Mouse (Mus musculus) hindbrain, embryonic 13.5 days (tissue): ENCODE data around the gene 1700012A03Rik. TPM values are rescaled to one million over a fixed set of nuclear protein-coding genes. Genes with fewer than 3 reads are reported as not detected.

ENCODE experiments used
- ATAC-seq: fragments of 200-750 bp; cut with Nextera tagmentation; 2 replicates; pipeline ENCODE4 v1.8.0; 2017; ENCODE audit warnings: moderate TSS enrichment; ENCODE audit not compliant: low FRiP score
- H3K27ac ChIP-seq: fragments of 300-500 bp; sonication (generic); 2 replicates; pipeline ENCODE4 v1.5.1; 2015; ENCODE audit warnings: inconsistent platforms, mild to moderate bottlenecking, moderate library complexity
- H3K27me3 ChIP-seq: fragments of 300-500 bp; sonication (generic); 2 replicates; pipeline ENCODE4 v1.6.1; 2015; ENCODE audit warnings: mild to moderate bottlenecking, inconsistent platforms
- H3K36me3 ChIP-seq: fragments of 300-500 bp; sonication (generic); 2 replicates; pipeline ENCODE4 v1.6.1; 2015; ENCODE audit warnings: mild to moderate bottlenecking, inconsistent platforms
- H3K4me1 ChIP-seq: fragments of 300-500 bp; sonication (generic); replicated peaks from 2 replicates; pipeline ENCODE4 v1.6.1; 2015; ENCODE audit warnings: inconsistent platforms
- H3K4me2 ChIP-seq: fragments of 300-500 bp; sonication (generic); 2 replicates; pipeline ENCODE4 v1.6.1; 2015; ENCODE audit warnings: inconsistent platforms, mild to moderate bottlenecking, moderate library complexity
- H3K4me3 ChIP-seq: fragments of 300-500 bp; sonication (generic); 2 replicates; pipeline ENCODE4 v1.5.1; 2015; ENCODE audit warnings: mild to moderate bottlenecking, inconsistent platforms
- H3K9ac ChIP-seq: fragments of 300-500 bp; sonication (generic); 2 replicates; pipeline ENCODE4 v1.6.1; 2015; ENCODE audit warnings: mild to moderate bottlenecking, inconsistent platforms
- H3K9me3 ChIP-seq: fragments of 300-500 bp; sonication (generic); 2 replicates; pipeline ENCODE4 v1.6.1; 2016; ENCODE audit warnings: inconsistent platforms
- WGBS: fragments of 180-500 bp; shearing (Covaris S2); methylation state at CpG from one replicate; pipeline ENCODE4 v1.1.7; 2015; 5-methylcytosine and 5-hydroxymethylcytosine counted together
- polyA plus RNA-seq: library from polyadenylated mRNA; unstranded; fragments of >200 nt; fragmentation: Nextera tagmentation; extraction: Ambion mirVana; gene quantifications from 2 replicates; pipeline ENCODE4 v1.2.1, GENCODE M21; 2015

The 1700012A03Rik gene
- not detected in 2 replicates for polyA plus RNA-seq

GRCm38 (mm10) chr6:32049951-32050345 lies at the start of gene 1700012A03Rik:
TSS of gene 1700012A03Rik (plus strand) at chr6:32050246.
- ATAC-seq: no peak
- Histone ChIP-seq H3K4me1 (peaks cover 4% of the 10 kb centered on the region; the same call in 1 of the 2 replicates), H3K4me2 (no peak within 1 kb of the TSS), H3K4me3 (no peak within 1 kb of the TSS), H3K27me3 (no peaks in the 10 kb centered on the region), H3K36me3 (no peaks in the 10 kb centered on the region), H3K9me3 (no peaks in the 10 kb centered on the region), H3K9ac (no peak within 1 kb of the TSS), H3K27ac (no peak within 1 kb of the TSS)
- 86% methylated on average over 3 of the region's 3 CpGs for WGBS

GRCm38 (mm10) chr6:32004228-32004627 lies 45.8 kb upstream of the 1700012A03Rik start:
- no peak overlapping the region for H3K4me3 ChIP-seq

GRCm38 (mm10) chr6:32005914-32006313 lies 44.1 kb upstream of the 1700012A03Rik start:
- Histone ChIP-seq H3K9ac (no peak overlapping the region), H3K4me2 (no peak overlapping the region), H3K36me3 (no peaks in the 10 kb centered on the region), H3K27me3 (no peaks in the 10 kb centered on the region), H3K9me3 (no peaks in the 10 kb centered on the region), H3K27ac (no peak overlapping the region), H3K4me3 (no peak overlapping the region), H3K4me1 (no peaks in the 10 kb centered on the region)
- WGBS: 89% methylated on average over 2 of the region's 2 CpGs
- no peak for ATAC-seq

More at GRCm38 (mm10) chr6:32004228-32004627, 45.8 kb upstream of the 1700012A03Rik start:
- Histone ChIP-seq H3K4me2 (no peak overlapping the region), H3K9ac (no peak overlapping the region), H3K4me1 (no peaks in the 10 kb centered on the region), H3K9me3 (no peaks in the 10 kb centered on the region), H3K27me3 (no peaks in the 10 kb centered on the region), H3K36me3 (no peaks in the 10 kb centered on the region), H3K27ac (no peak overlapping the region)
- 76% methylated on average over 10 of the region's 10 CpGs for WGBS
- ATAC-seq: no peak

- Histone ChIP-seq H3K4me2 (no peak overlapping the region), H3K9me3 (no peaks in the 10 kb centered on the region), H3K36me3 (no peaks in the 10 kb centered on the region), H3K4me3 (no peak overlapping the region), H3K9ac (no peak overlapping the region), H3K4me1 (no peaks in the 10 kb centered on the region), H3K27ac (no peak overlapping the region), H3K27me3 (no peaks in the 10 kb centered on the region)
- no peak for ATAC-seq
- 88% methylated on average over 6 of the region's 6 CpGs for WGBS
Measured at GRCm38 (mm10) chr6:32006382-32006781, 43.7 kb upstream of the 1700012A03Rik start.

- Histone ChIP-seq H3K4me2 (no peak overlapping the region), H3K27ac (no peak overlapping the region), H3K9ac (no peak overlapping the region), H3K9me3 (no peaks in the 10 kb centered on the region), H3K27me3 (no peaks in the 10 kb centered on the region), H3K36me3 (no peaks in the 10 kb centered on the region), H3K4me1 (no peaks in the 10 kb centered on the region), H3K4me3 (no peak overlapping the region)
- WGBS: over 99% methylated on average over 3 of the region's 3 CpGs
- ATAC-seq: no peak
Measured at GRCm38 (mm10) chr6:32007336-32007735, 42.7 kb upstream of the 1700012A03Rik start.

- Histone ChIP-seq H3K9ac (no peak overlapping the region), H3K36me3 (no peaks in the 10 kb centered on the region), H3K4me3 (no peak overlapping the region), H3K4me1 (peaks cover 9% of the 10 kb centered on the region; the same call in 1 of the 2 replicates), H3K27ac (no peak overlapping the region), H3K4me2 (no peak overlapping the region), H3K9me3 (no peaks in the 10 kb centered on the region), H3K27me3 (no peaks in the 10 kb centered on the region)
- no peak for ATAC-seq
- WGBS: 85% methylated on average over 7 of the region's 7 CpGs
Measured at GRCm38 (mm10) chr6:32016841-32017240, 33.2 kb upstream of the 1700012A03Rik start.

- no peak; the same call in 1 of the 2 replicates for ATAC-seq
- Histone ChIP-seq H3K27me3 (no peaks in the 10 kb centered on the region), H3K9ac (no peak overlapping the region), H3K27ac (no peak overlapping the region; the same call in 1 of the 2 replicates), H3K36me3 (no peaks in the 10 kb centered on the region), H3K9me3 (no peaks in the 10 kb centered on the region), H3K4me3 (no peak overlapping the region), H3K4me1 (peaks cover 9% of the 10 kb centered on the region; the same call in 1 of the 2 replicates), H3K4me2 (no peak overlapping the region)
- 72% methylated on average over 14 of the region's 14 CpGs for WGBS
Measured at GRCm38 (mm10) chr6:32017406-32018104, 32.5 kb upstream of the 1700012A03Rik start.

GRCm38 (mm10) chr6:32018105-32018446 lies 32.0 kb upstream of the 1700012A03Rik start:
- Histone ChIP-seq H3K4me3 (no peak overlapping the region), H3K9ac (no peak overlapping the region), H3K27me3 (no peaks in the 10 kb centered on the region), H3K4me1 (peaks cover 9% of the 10 kb centered on the region; the same call in 1 of the 2 replicates), H3K27ac (no peak overlapping the region), H3K36me3 (no peaks in the 10 kb centered on the region), H3K9me3 (no peaks in the 10 kb centered on the region), H3K4me2 (no peak overlapping the region)
- ATAC-seq: no peak
- WGBS: 77% methylated on average over 5 of the region's 5 CpGs

GRCm38 (mm10) chr6:32021853-32022536 lies 28.1 kb upstream of the 1700012A03Rik start:
- no peak for ATAC-seq
- H3K4me3 ChIP-seq: no peak overlapping the region
- H3K9me3 ChIP-seq: no peaks in the 10 kb centered on the region
- H3K4me1 ChIP-seq: peaks cover 9% of the 10 kb centered on the region; the same call in 1 of the 2 replicates
- H3K27ac ChIP-seq: no peak overlapping the region
- no peak overlapping the region for H3K9ac ChIP-seq
- 0 out of 2 replicates have a peak, but pooled peaks cover under 1% of the 10 kb centered on the region for H3K27me3 ChIP-seq
- H3K36me3 ChIP-seq: no peaks in the 10 kb centered on the region
- H3K4me2 ChIP-seq: no peak overlapping the region
- 85% methylated on average over 10 of the region's 10 CpGs for WGBS

- no peaks in the 10 kb centered on the region for H3K36me3 ChIP-seq
- H3K4me2 ChIP-seq: no peak overlapping the region
- no peak for ATAC-seq
- 0 out of 2 replicates have a peak, but pooled peaks cover 2% of the 10 kb centered on the region for H3K27me3 ChIP-seq
- no peak overlapping the region for H3K27ac ChIP-seq
- 87% methylated on average over 1 of the region's 1 CpGs for WGBS
- H3K9ac ChIP-seq: no peak overlapping the region
- H3K4me3 ChIP-seq: no peak overlapping the region
- no peaks in the 10 kb centered on the region for H3K9me3 ChIP-seq
- peaks cover 6% of the 10 kb centered on the region; the same call in 1 of the 2 replicates for H3K4me1 ChIP-seq
Measured at GRCm38 (mm10) chr6:32022537-32022869, 27.5 kb upstream of the 1700012A03Rik start.

- Histone ChIP-seq H3K36me3 (no peaks in the 10 kb centered on the region), H3K9ac (no peak overlapping the region), H3K27ac (no peak overlapping the region), H3K4me2 (no peak overlapping the region), H3K27me3 (0 out of 2 replicates have a peak, but pooled peaks cover 2% of the 10 kb centered on the region), H3K4me1 (no peaks in the 10 kb centered on the region), H3K9me3 (no peaks in the 10 kb centered on the region), H3K4me3 (no peak overlapping the region)
- 87% methylated on average over 3 of the region's 3 CpGs for WGBS
- no peak for ATAC-seq
Measured at GRCm38 (mm10) chr6:32028228-32029009, 21.6 kb upstream of the 1700012A03Rik start.

GRCm38 (mm10) chr6:32034226-32034625 lies 15.8 kb upstream of the 1700012A03Rik start:
- Histone ChIP-seq H3K27me3 (no peaks in the 10 kb centered on the region), H3K4me2 (no peak overlapping the region), H3K4me3 (no peak overlapping the region), H3K36me3 (no peaks in the 10 kb centered on the region), H3K4me1 (no peaks in the 10 kb centered on the region), H3K9ac (no peak overlapping the region), H3K27ac (no peak overlapping the region), H3K9me3 (no peaks in the 10 kb centered on the region)
- 86% methylated on average over 2 of the region's 2 CpGs for WGBS
- ATAC-seq: no peak
